Mouse (Mus musculus) heart, adult 2 months (tissue): ENCODE results near the gene Phactr1.

ENCODE experiments used
- CTCF ChIP-seq: fragments of 200-600 bp; IDR thresholded peaks from 2 replicates; pipeline ENCODE4 v1.8.1; 2022; ENCODE audit warnings: antibody characterized with exemption, mild to moderate bottlenecking, moderate library complexity
- EP300 ChIP-seq: fragments of 200-500 bp; IDR thresholded peaks from 2 replicates; pipeline ENCODE4 v1.6.1; 2011; ENCODE audit warnings: low read depth, low read length, control low read depth; ENCODE audit not compliant: insufficient read depth
- POLR2A ChIP-seq: fragments of 200-500 bp; IDR thresholded peaks from 2 replicates; pipeline ENCODE4 v1.6.1; 2011; ENCODE audit warnings: mild to moderate bottlenecking, low read depth, low read length, control low read depth; ENCODE audit not compliant: insufficient read depth

GRCm38 (mm10) chr13:42985806-42986205 is 305.4 kb downstream of the Phactr1 start:
- TF ChIP-seq CTCF (no peak), POLR2A (no peak), EP300 (no peak)
